Comparison of ENCODE assay signal across 10 mouse cellular contexts in genomic region chr5:149403386-149403785, GRCm38 (mm10). TPM values are rescaled to one million over a fixed set of nuclear protein-coding genes. Genes with fewer than 3 reads are reported as not detected.
DNase-seq lines count a peak whose midpoint lies in the region; ATAC-seq and TF ChIP-seq lines count a peak whose summit lies in the region.
"Had no signal": no experiment of that assay in that cellular context is flagged by ENCODE, and none has a peak within 500 bp of the region (broad histone marks: within the 10 kb centered on the region; RNA-seq: fewer than 3 reads in every experiment).

No protein-coding gene starts in this region.

- peak; percentile 38 for DNase-seq in adrenal gland, postnatal 14 days
- no peak for DNase-seq in adrenal gland, postnatal 25 days
- DNase-seq in left cerebral cortex, postnatal 4 days, result peak; percentile 50
- no peak for DNase-seq in left cerebral cortex, adult 18-20 months (ENCODE audit: low spot score in 2 of 2)
- peak; percentile 86 for DNase-seq in gastrocnemius, adult 18-20 months (ENCODE audit: low spot score)
- DNase-seq in lung, postnatal 0 days (ENCODE audit: low spot score), result no peak
- no peak for DNase-seq in embryo, embryonic 11 days
- DNase-seq in thymus, adult 2 months, result no peak

- no peaks in the 10 kb centered on the region for H3K36me3 ChIP-seq in lung, postnatal 0 days (ENCODE audit: insufficient read depth, low read length)
- H3K36me3 ChIP-seq in thymus, adult 2 months (ENCODE audit: control insufficient read depth, insufficient read depth, low read length), result no peaks in the 10 kb centered on the region

- H3K4me1 ChIP-seq in lung, postnatal 0 days (ENCODE audit: insufficient read depth, low read depth, low read length), result no peaks in the 10 kb centered on the region
- H3K4me1 ChIP-seq in thymus, adult 2 months (replicated peaks; ENCODE audit: control insufficient read depth, insufficient read depth, low read length), result peaks cover 7% of the 10 kb centered on the region

- no peak for TF ChIP-seq EP300 in lung, postnatal 0 days (IDR thresholded peaks at IDR 0.05)

- intact Hi-C loops in left cerebral cortex, postnatal 4 days (cut with DNase I), result no loop called here

- no peak overlapping the region for H3K4me3 ChIP-seq in lung, postnatal 0 days (ENCODE audit: low read depth, low read length)
- H3K4me3 ChIP-seq in thymus, adult 2 months (ENCODE audit: control insufficient read depth, insufficient read depth, low read length), result no peak overlapping the region
- H3K4me3 ChIP-seq: myocyte had no signal

- TF ChIP-seq CTCF in lung, postnatal 0 days (IDR thresholded peaks at IDR 0.05), result no peak
- no peak for TF ChIP-seq CTCF in thymus, adult 2 months (IDR thresholded peaks at IDR 0.05; ENCODE audit: borderline replicate concordance, control insufficient read depth, extremely low read depth, insufficient read depth, low read length, poor library complexity)

- ATAC-seq in lung, postnatal 0 days, result peak; percentile 16; the same call in 1 of the 2 replicates

- no peak overlapping the region for H3K27ac ChIP-seq in lung, postnatal 0 days (ENCODE audit: low read length)
- no peak overlapping the region for H3K27ac ChIP-seq in thymus, adult 2 months (ENCODE audit: control insufficient read depth, insufficient read depth, low read length)

- WGBS in lung, postnatal 0 days, result 55% methylated on average over 5 of the region's 5 CpGs
- WGBS in thymus, adult 2 months, result 88% methylated on average over 5 of the region's 5 CpGs

- no peak overlapping the region for H3K4me2 ChIP-seq in lung, postnatal 0 days (replicated peaks; ENCODE audit: low read depth, low read length)

- no peaks in the 10 kb centered on the region for H3K9me3 ChIP-seq in lung, postnatal 0 days (ENCODE audit: low read length)

- no peak for TF ChIP-seq POLR2A in thymus, adult 2 months (IDR thresholded peaks at IDR 0.05; ENCODE audit: control insufficient read depth, extremely low read depth, insufficient read depth, low read length, poor library complexity)

- H3K27me3 ChIP-seq in lung, postnatal 0 days (replicated peaks; ENCODE audit: insufficient read depth, low read length), result no peaks in the 10 kb centered on the region
- H3K27me3 ChIP-seq in thymus, adult 2 months (ENCODE audit: control insufficient read depth, insufficient read depth, low read length), result no peaks in the 10 kb centered on the region

- H3K9ac ChIP-seq in lung, postnatal 0 days (replicated peaks; ENCODE audit: low read depth), result no peak overlapping the region

RNA-seq across cellular contexts. Expression of gene Medag, which starts 8.2 kb away (rescaled TPM):
- 3.9 and 4.5 TPM in 2 replicates for total RNA-seq in adrenal gland, postnatal 14 days (2021)
- total RNA-seq in adrenal gland, postnatal 25 days (2021), result 1.5 and 1.9 TPM in 2 replicates
- total RNA-seq in left cerebral cortex, postnatal 4 days (2021), result 1 to 10 TPM; 1.2 to 1.4 TPM
- total RNA-seq in left cerebral cortex, adult 18-20 months (2021), result 10 to 100 TPM; 18.6 to 23.0 TPM
- total RNA-seq in gastrocnemius, adult 18-20 months (2021), result 10 to 100 TPM in 1 of 2 experiments, 1 to 10 TPM in 1; 9.5 to 15.6 TPM
- 2.0 and 2.3 TPM in 2 replicates for polyA plus RNA-seq in lung, postnatal 0 days (2015; fragmentation: Nextera tagmentation; extraction: Ambion mirVana)
- 2.8 and 2.9 TPM in 2 replicates for polyA plus RNA-seq in thymus, adult 2 months (2012; rRNA removed)

RNA-seq across cellular contexts. Expression of gene Tex26, which starts 36.1 kb away (rescaled TPM):
- total RNA-seq in adrenal gland, postnatal 14 days (2021), result not detected in 2 replicates
- not detected in 2 replicates for total RNA-seq in adrenal gland, postnatal 25 days (2021)
- total RNA-seq in left cerebral cortex, postnatal 4 days (2021), result 1 to 10 TPM in 1 of 2 experiments, under 1 TPM in 1; 0.56 to 1.3 TPM
- total RNA-seq in left cerebral cortex, adult 18-20 months (2021), result under 1 TPM in 1 of 2 experiments, not detected in 1; 0.54 TPM
- not detected for total RNA-seq in gastrocnemius, adult 18-20 months (2021)
- polyA plus RNA-seq in lung, postnatal 0 days (2015; fragmentation: Nextera tagmentation; extraction: Ambion mirVana), result 3.0 and 4.9 TPM in 2 replicates
- 0.18 and 0.38 TPM in 2 replicates for polyA plus RNA-seq in thymus, adult 2 months (2012; rRNA removed)
- total RNA-seq: liver, adult 2 months had no signal
- polyA plus RNA-seq: liver, adult 2 months had no signal

Comparison
In these comparisons a context has a peak if more than half of its experiments do, and no peak if none do; other contexts are left out.
1. DNase-seq: peak in adrenal gland, postnatal 14 days (single experiment), left cerebral cortex, postnatal 4 days (single experiment) and gastrocnemius, adult 18-20 months (single experiment); none in adrenal gland, postnatal 25 days (single experiment), left cerebral cortex, adult 18-20 months (0 of 2), lung, postnatal 0 days (single experiment), embryo, embryonic 11 days (single experiment) and thymus, adult 2 months (single experiment).